Mouse (Mus musculus): ENCODE measurements around the gene Usp2.

The Usp2 gene

GRCm38 (mm10) chr9:44075276-44075995 lies 8.6 kb downstream of the Usp2 start:
- no peak for ATAC-seq (ENCODE audit: low TSS enrichment)

DNA sequence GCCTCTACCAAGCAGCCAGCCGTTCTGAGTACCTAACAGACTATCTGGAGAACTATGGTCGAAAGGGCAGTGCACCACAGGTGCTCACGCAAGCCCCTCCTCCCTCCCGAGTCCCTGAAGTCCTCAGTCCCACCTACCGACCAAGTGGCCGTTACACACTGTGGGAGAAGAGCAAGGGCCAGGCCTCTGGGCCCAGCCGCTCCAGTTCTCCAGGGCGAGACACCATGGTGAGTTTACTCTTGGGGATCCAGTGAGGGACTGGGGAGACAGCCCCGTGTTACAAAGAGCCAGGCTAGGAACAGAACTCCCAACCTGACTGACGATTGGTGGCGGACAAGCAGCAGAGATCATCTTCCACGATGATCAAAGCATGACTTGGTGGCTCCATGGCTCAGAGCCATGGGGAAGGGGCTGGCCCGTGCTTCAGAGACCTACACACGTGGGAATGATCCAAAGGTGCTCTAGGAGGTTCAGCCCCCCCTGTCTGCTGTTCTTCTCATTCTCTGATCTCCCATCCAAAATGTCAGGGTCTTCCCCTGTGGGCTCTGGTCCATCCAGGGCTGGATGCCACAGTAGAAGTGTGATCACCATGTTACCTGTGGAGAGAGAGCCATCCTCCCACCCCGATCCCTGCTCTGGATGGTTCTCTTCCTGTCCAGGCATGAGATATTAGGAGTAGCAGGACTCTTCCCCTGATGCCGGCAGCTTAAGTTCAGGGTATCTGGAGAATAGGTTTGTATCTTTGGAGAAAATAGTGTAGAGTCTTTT lies 9.4 kb downstream of the Usp2 start:
- no peak for ATAC-seq (ENCODE audit: low TSS enrichment)

GRCm38 (mm10) chr9:44076764-44077120 lies 9.9 kb downstream of the Usp2 start:
- ATAC-seq (ENCODE audit: low TSS enrichment), result peak; percentile 36; the same call in 1 of the 2 replicates

- ATAC-seq (ENCODE audit: low TSS enrichment), result no peak
These were observed 10.6 kb downstream of the Usp2 start for GRCm38 (mm10) chr9:44077266-44077910.

DNA sequence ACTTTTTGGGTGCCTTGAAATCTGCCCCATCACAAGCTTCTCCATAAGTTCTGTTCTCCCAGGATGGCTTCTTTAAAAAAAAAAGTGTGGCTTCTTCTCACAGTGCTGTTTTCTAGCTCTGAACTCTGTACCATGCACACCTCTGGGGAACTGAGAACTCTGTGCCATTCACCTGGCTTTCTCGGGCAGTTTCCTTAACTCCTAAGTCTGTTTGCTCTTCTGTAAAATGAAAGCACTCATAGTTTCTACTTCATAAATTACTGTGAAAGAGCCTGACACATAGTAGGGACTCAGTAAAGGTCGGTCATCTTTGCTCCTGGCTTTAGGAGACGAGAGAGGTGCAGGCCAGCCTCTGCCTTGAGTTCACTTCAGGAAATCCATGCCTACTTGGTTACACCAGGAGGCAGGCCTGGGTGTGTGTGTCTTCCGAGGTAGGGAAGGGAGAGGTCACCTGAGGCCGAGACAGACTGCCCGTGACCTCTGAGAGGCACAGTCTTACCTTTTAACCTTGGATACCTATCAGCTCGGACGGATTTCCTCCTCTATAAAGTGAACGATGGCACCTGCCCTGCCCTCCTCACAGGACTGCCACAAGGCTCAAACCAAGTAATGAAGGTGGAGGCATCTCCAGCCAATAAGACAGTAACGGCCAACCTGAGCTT lies 11.4 kb downstream of the Usp2 start:
- ATAC-seq (ENCODE audit: low TSS enrichment), result no peak

- ATAC-seq (ENCODE audit: low TSS enrichment), result no peak
These were observed 12.3 kb downstream of the Usp2 start for GRCm38 (mm10) chr9:44078955-44079756.

- no peak for ATAC-seq (ENCODE audit: low TSS enrichment)
These were observed 13.4 kb downstream of the Usp2 start for GRCm38 (mm10) chr9:44079997-44080780.

DNA sequence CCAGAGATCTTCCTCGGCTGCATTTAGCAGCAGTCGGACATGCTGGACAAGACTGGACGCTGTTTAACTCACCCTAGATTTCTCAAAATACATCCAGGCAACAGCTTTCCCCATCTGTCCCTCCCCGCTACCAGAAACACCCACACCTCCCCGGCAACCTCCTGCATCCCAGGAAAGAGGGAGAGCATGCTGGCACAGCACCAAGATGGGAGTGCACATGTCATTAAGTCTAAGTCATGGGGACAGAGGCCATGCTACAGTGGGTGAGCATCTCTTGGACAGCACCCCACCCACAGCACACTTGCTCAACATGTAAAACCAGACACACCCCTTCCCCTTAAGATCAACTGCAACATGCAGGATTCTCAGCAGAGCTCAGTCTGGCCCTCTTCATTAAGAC lies 14.1 kb downstream of the Usp2 start:
- no peak for ATAC-seq (ENCODE audit: low TSS enrichment)

DNA sequence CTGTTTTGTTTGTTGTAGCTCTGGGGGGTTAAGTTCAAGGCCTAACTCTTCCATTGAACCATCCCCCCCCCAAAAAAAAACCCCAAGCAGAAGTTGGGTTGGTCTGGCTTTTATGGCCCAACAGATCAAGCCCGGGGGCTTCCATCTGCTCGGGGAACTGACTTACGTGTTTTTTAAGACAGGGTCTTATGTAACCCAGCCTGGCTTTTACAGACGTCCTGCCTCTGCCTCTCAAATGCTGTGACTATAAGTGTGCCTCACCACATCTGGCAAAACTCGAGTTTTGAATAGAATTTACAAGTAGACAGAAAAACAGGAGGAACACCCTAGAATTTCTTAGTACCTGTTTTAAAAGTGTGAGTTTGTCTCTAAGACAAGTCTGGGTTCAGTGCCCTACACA lies 14.8 kb downstream of the Usp2 start:
- no peak for ATAC-seq (ENCODE audit: low TSS enrichment)

GRCm38 (mm10) chr9:44082266-44082665 lies 15.4 kb downstream of the Usp2 start:
- ATAC-seq (ENCODE audit: low TSS enrichment), result no peak

- ATAC-seq (ENCODE audit: low TSS enrichment), result peak; percentile 18
These were observed 16.7 kb downstream of the Usp2 start for GRCm38 (mm10) chr9:44083392-44084121.

DNA sequence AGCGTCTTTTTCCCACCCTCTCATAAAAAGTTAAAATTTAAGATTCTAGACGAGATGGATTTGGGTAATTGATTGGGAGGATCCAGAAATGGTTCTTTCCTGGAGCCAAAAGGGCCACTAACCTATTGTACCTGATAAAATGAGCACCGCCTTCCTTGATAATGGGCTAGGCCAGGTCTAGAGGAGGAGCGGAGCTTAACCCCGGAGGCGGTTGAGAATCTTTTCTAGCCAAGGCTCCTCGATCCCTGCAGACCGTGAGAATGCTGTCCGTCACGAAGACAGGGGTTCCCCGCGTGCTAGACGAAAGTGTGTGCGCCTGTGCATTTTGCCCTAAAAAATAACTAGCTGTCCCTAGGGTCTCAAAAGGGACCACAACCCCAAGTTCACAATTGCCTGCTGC lies 17.4 kb downstream of the Usp2 start:
- ATAC-seq (ENCODE audit: low TSS enrichment), result no peak

DNA sequence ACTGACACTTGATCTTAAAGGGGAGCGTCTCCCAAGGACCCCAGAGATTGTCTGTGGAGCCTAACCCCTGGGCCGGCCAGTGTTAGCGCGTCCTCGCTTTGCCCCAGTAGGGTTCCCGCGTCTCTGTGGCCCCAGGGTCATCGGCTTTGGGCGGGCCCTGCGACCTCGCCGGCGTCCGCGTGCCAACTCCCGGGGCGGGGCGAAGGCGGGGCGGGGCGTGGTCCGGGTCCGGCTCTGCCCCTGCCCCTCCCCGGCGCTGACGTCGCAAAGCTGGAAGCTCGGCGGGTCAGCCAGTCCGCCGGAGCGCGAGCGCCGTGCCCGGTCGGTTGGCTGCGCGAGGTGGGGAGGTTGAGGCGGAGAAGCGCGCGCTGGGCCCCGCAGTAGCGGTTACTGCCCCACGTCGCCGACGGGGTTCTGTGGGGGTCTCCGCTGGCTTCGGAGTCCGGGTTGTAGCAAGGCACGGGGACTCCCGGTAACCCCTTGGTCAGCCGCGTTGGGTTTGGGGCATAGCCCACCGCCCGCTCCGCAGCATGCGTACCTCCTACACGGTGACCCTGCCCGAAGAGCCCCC lies 17.9 kb downstream of the Usp2 start:
- peak; percentile 10; the same call in 1 of the 2 replicates for ATAC-seq (ENCODE audit: low TSS enrichment)

- no peak for ATAC-seq (ENCODE audit: low TSS enrichment)
These were observed 18.5 kb downstream of the Usp2 start for GRCm38 (mm10) chr9:44085276-44085675.

GRCm38 (mm10) chr9:44085741-44086665 lies 19.2 kb downstream of the Usp2 start:
- peak; percentile 6; the same call in 1 of the 2 replicates for ATAC-seq (ENCODE audit: low TSS enrichment)

- no peak for ATAC-seq (ENCODE audit: low TSS enrichment)
These were observed 20.1 kb downstream of the Usp2 start for GRCm38 (mm10) chr9:44086960-44087359.

- peak; percentile 36 for ATAC-seq (ENCODE audit: low TSS enrichment)
These were observed 21.1 kb downstream of the Usp2 start for GRCm38 (mm10) chr9:44087761-44088455.
